Mouse (Mus musculus) left cerebral cortex, adult 18-20 months (tissue): ENCODE data around the gene Gm3411. TPM values are rescaled to one million over a fixed set of nuclear protein-coding genes. Genes with fewer than 3 reads are reported as not detected.
A peak's percentile ranks its signal among the peaks of the same experiment; 100 is the strongest.
"Not testable (repeated sequence)": the region's sequence is repeated elsewhere in the genome, so short reads cannot be mapped to it uniquely, and the experiment has no call there.

Experiments used
- DNase-seq, 2 experiments: peaks; one replicate each; pipeline ENCODE4 v3.0.0; 2021 to 2022; ENCODE audit warnings: low spot score in 2 of 2, mixed read lengths in 1 of 2
- long read RNA-seq, 2 experiments: library from polyadenylated mRNA; stranded (forward); transcript quantifications; one replicate each; pipeline ENCODE4 v2.0.0; 2021
- total RNA-seq, 2 experiments: library from RNA; stranded (reverse); gene quantifications; 2 replicates each; pipeline ENCODE4 v1.2.3; 2021

The Gm3411 gene
- 1 to 10 TPM; 1.4 to 1.6 TPM for total RNA-seq
- long read RNA-seq, experiment 1, partial matches to known transcripts, result 0 of 1 reads
- long read RNA-seq, experiment 1, other reads (novel, unspliced or antisense), result 1 of 1 reads
- long read RNA-seq, experiment 2, result 0 reads

DNA sequence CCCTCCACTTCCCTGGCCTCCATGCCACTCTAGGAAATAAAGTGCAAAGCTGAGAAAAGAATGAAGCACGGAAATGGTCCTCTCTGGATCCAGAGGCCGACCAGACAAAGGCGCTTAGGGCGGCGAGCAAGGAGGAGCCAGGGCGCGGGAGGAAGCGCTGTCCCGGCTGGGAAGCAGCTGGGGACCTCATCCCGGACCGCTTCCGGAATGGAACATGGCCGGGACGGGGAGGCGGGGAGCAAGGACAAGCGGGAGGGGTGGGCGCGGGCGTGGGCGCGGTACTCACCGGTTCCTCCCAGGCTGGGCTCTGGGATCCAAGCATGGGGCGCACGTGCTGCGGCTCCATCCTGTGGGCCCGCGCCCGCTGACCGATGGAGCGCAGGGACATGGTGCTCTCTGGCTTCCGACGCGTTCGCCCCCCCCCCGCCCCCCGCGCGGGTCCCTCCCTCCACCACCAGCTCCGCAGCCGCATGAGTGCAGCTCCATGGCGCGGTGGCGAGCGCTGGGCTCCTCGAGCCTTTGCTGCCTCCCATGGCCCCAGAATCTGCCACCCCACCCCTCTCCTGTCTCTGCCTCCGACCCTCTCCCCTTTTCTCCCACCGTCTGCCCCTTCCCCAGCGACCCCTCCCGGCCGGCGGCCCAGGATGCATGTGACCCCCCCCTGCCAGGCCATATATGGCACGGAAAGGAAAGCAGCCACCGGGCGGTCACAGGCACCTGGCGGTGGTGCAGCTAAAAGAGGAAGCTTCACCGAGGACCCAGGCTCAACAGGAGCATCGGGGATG is at the start of gene Gm3411:
TSS of gene Gm3411 (minus strand) at position 320 of the 785 bp plus-strand sequence.
- DNase-seq, result peak; percentile 2 to 17

DNA sequence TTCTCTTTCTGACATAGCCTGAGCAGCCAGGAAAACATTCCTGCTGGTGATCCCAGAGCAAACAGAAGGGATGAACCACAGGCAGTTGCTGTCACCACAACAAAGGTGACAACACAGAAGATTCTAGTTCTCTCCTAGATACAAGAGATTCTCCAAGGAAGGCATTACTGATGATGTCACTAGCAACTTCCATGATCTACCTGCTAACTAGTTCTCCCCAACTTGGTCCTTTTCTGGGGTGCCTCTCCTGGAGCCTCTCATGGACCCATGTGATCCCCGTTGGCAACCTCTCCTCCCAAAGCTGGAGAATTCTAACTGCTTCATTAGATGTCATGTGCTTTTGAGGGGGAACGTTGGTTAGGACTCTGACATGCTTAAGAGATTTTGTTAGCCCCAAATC is 17.7 kb upstream of the Gm3411 start, which contains the start of gene Gm21103:
TSS of gene Gm21103 (minus strand) at position 101 of the 400 bp plus-strand sequence.
- DNase-seq, result not testable (repeated sequence)

DNA sequence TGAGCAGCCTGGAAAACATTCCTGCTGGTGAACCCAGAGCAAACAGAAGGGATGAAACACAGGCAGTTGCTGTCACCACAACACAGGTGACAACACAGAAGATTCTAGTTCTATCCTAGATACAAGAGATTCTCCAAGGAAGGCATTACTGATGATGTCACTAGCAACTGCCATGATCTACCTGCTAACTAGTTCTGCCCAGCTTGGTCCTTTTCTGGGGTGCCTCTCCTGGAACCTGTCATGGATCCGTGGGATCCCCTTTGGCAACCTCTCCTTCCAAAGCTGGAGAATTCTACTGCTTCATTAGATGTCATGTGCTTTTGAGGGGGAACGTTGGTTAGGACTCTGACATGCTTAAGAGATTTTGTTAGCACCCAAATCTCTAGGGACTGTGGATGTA is 67.9 kb downstream of the Gm3411 start, which contains the start of gene Gm21560:
TSS of gene Gm21560 (minus strand) at position 101 of the 400 bp plus-strand sequence.
- not testable (repeated sequence) for DNase-seq

Other genes starting within 250 kb of the Gm3411 start
- not detected for gene Gm6337, start 229.0 kb downstream of the Gm3411 start, total RNA-seq
- not detected for gene Gm8206, start 193.3 kb downstream of the Gm3411 start, total RNA-seq
- under 1 TPM; 0.56 to 0.68 TPM for gene Gm3468, start 178.6 kb downstream of the Gm3411 start, total RNA-seq
- not detected for gene Gm3476, start 161.4 kb downstream of the Gm3411 start, total RNA-seq
- under 1 TPM; 0.68 to 0.84 TPM for gene Gm21560, start 68.0 kb downstream of the Gm3411 start, total RNA-seq
- gene Gm21103, start 17.6 kb upstream of the Gm3411 start, total RNA-seq, result not detected
- gene Gm3618, start 56.4 kb upstream of the Gm3411 start, total RNA-seq, result not detected
- gene Gm16440, start 103.1 kb upstream of the Gm3411 start, total RNA-seq, result not detected
- gene Gm3591, start 125.2 kb upstream of the Gm3411 start, total RNA-seq, result 1 to 10 TPM in 1 of 2 experiments, not detected in 1; 1.8 TPM
- not detected for gene Gm3594, start 157.4 kb upstream of the Gm3411 start, total RNA-seq